16 mouse cellular contexts compared by ENCODE assay signal in the genomic region with DNA sequence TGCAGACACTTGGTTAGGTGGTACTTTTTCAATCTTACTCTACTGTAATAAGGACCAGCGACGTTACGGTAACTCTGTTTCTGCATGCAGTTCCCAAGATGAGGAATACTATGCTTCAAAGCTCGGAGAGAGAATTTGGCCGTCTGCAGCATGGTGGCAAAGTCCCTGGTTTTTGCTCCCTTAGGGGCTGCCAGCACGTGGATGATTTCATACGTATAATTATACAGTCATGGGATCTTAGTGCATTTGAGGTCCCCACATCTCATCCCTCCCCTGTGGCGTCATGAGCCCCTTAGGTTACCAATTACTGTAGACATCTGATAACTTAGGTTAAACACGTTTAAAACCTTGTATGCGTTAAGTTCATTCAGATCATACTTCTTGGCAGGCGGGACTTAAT. TPM values are rescaled to one million over a fixed set of nuclear protein-coding genes. Genes with fewer than 3 reads are reported as not detected.
DNase-seq lines count a peak whose midpoint lies in the region; ATAC-seq lines count a peak whose summit lies in the region.
"Had no signal": no experiment of that assay in that cellular context is flagged by ENCODE, and none has a peak within 500 bp of the region (broad histone marks: within the 10 kb centered on the region; RNA-seq: fewer than 3 reads in every experiment).

No protein-coding gene starts in this region.

- H3K9me3 ChIP-seq in embryonic facial prominence, embryonic 13.5 days = no peaks in the 10 kb centered on the region
- H3K9me3 ChIP-seq in embryonic facial prominence, embryonic 10.5 days = no peaks in the 10 kb centered on the region
- H3K9me3 ChIP-seq in hindbrain, embryonic 14.5 days (ENCODE audit: control insufficient read depth, low read length) = no peaks in the 10 kb centered on the region
- no peaks in the 10 kb centered on the region for H3K9me3 ChIP-seq in hindbrain, embryonic 10.5 days
- H3K9me3 ChIP-seq in neural tube, embryonic 11.5 days (ENCODE audit: control insufficient read depth, low read length) = no peaks in the 10 kb centered on the region
- no peaks in the 10 kb centered on the region for H3K9me3 ChIP-seq in neural tube, embryonic 15.5 days (replicated peaks)
- H3K9me3 ChIP-seq: forebrain, embryonic 13.5 days; kidney, embryonic 15.5 days; limb, embryonic 12.5 days; liver, embryonic 13.5 days; lung, embryonic 15.5 days had no signal

- H3K36me3 ChIP-seq in embryonic facial prominence, embryonic 13.5 days = no peaks in the 10 kb centered on the region
- H3K36me3 ChIP-seq in embryonic facial prominence, embryonic 10.5 days (replicated peaks) = no peaks in the 10 kb centered on the region
- H3K36me3 ChIP-seq in hindbrain, embryonic 14.5 days (replicated peaks; ENCODE audit: control insufficient read depth, insufficient read depth) = peaks cover under 1% of the 10 kb centered on the region; the same call in 1 of the 2 replicates
- no peaks in the 10 kb centered on the region for H3K36me3 ChIP-seq in hindbrain, embryonic 10.5 days
- H3K36me3 ChIP-seq in neural tube, embryonic 11.5 days (ENCODE audit: control insufficient read depth, insufficient read depth, low read length) = no peaks in the 10 kb centered on the region
- H3K36me3 ChIP-seq in neural tube, embryonic 15.5 days = peaks cover 4% of the 10 kb centered on the region; the same call in 1 of the 2 replicates
- H3K36me3 ChIP-seq: kidney, embryonic 15.5 days; limb, embryonic 12.5 days; liver, embryonic 13.5 days had no signal

- H3K4me3 ChIP-seq in embryonic facial prominence, embryonic 13.5 days = no peak overlapping the region
- no peak overlapping the region for H3K4me3 ChIP-seq in embryonic facial prominence, embryonic 10.5 days
- peak overlapping the region; percentile 93; the same call in 1 of the 2 replicates for H3K4me3 ChIP-seq in hindbrain, embryonic 14.5 days (replicated peaks; ENCODE audit: low read length)
- no peak overlapping the region for H3K4me3 ChIP-seq in hindbrain, embryonic 10.5 days
- no peak overlapping the region for H3K4me3 ChIP-seq in neural tube, embryonic 11.5 days (ENCODE audit: low read depth, low read length)
- H3K4me3 ChIP-seq in neural tube, embryonic 15.5 days (replicated peaks) = peak overlapping the region; percentile 98; the same call in 1 of the 2 replicates

- H3K4me2 ChIP-seq in embryonic facial prominence, embryonic 13.5 days = peak overlapping the region; percentile 77; the same call in 1 of the 2 replicates
- H3K4me2 ChIP-seq in hindbrain, embryonic 14.5 days (replicated peaks) = peak overlapping the region; percentile 91; the same call in 1 of the 2 replicates
- H3K4me2 ChIP-seq in neural tube, embryonic 11.5 days (ENCODE audit: low read depth) = 0 out of 2 replicates have a peak overlapping the region, but pooled peaks have one; percentile 2
- peak overlapping the region; percentile 76 for H3K4me2 ChIP-seq in neural tube, embryonic 15.5 days

- 66% methylated on average over 11 of the region's 11 CpGs for WGBS in embryonic facial prominence, embryonic 13.5 days
- WGBS in embryonic facial prominence, embryonic 10.5 days = 85% methylated on average over 11 of the region's 11 CpGs
- 87% methylated on average over 11 of the region's 11 CpGs for WGBS in hindbrain, embryonic 14.5 days
- 91% methylated on average over 11 of the region's 11 CpGs for WGBS in hindbrain, embryonic 10.5 days
- 90% methylated on average over 11 of the region's 11 CpGs for WGBS in neural tube, embryonic 11.5 days
- WGBS in neural tube, embryonic 15.5 days = 88% methylated on average over 11 of the region's 11 CpGs

- no peak overlapping the region for H3K9ac ChIP-seq in embryonic facial prominence, embryonic 13.5 days
- no peak overlapping the region for H3K9ac ChIP-seq in hindbrain, embryonic 14.5 days
- no peak overlapping the region for H3K9ac ChIP-seq in neural tube, embryonic 11.5 days (ENCODE audit: low read length)
- no peak overlapping the region for H3K9ac ChIP-seq in neural tube, embryonic 15.5 days (replicated peaks)
- H3K9ac ChIP-seq: kidney, embryonic 15.5 days; limb, embryonic 12.5 days; lung, embryonic 15.5 days had no signal

- no peak for DNase-seq in embryonic facial prominence, embryonic 10.5 days (ENCODE audit: low spot score)
- DNase-seq in hindbrain, embryonic 14.5 days (ENCODE audit: low spot score) = no peak
- DNase-seq in hindbrain, embryonic 10.5 days (ENCODE audit: low spot score) = no peak
- no peak for DNase-seq in neural tube, embryonic 11.5 days (ENCODE audit: low spot score)
- DNase-seq in neural tube, embryonic 10.5 days (ENCODE audit: extremely low spot score, low spot score) = no peak
- no peak for DNase-seq in frontal cortex, postnatal 25 days (ENCODE audit: low spot score in 2 of 2)
- DNase-seq: adrenal gland, adult 8-10 months; liver, embryonic 13.5 days; spleen, adult 18-20 months; thymus, adult 18-20 months had no signal

- no peak for ATAC-seq in embryonic facial prominence, embryonic 13.5 days (ENCODE audit: insufficient number of reproducible peaks, insufficient read depth, low FRiP score, low TSS enrichment, low read depth)
- ATAC-seq in hindbrain, embryonic 14.5 days (ENCODE audit: low FRiP score) = no peak
- ATAC-seq in neural tube, embryonic 11.5 days (ENCODE audit: insufficient read depth, low FRiP score, low TSS enrichment) = no peak
- ATAC-seq in neural tube, embryonic 15.5 days (ENCODE audit: low FRiP score) = no peak
- ATAC-seq: forebrain, embryonic 13.5 days had no signal

- peaks cover 19% of the 10 kb centered on the region for H3K4me1 ChIP-seq in embryonic facial prominence, embryonic 13.5 days
- peaks cover 33% of the 10 kb centered on the region for H3K4me1 ChIP-seq in embryonic facial prominence, embryonic 10.5 days
- H3K4me1 ChIP-seq in hindbrain, embryonic 14.5 days (replicated peaks; ENCODE audit: control insufficient read depth, insufficient read depth, low read length) = peaks cover 16% of the 10 kb centered on the region
- H3K4me1 ChIP-seq in hindbrain, embryonic 10.5 days (replicated peaks) = peaks cover 17% of the 10 kb centered on the region
- H3K4me1 ChIP-seq in neural tube, embryonic 11.5 days (ENCODE audit: control insufficient read depth, insufficient read depth, low read length) = peaks cover 2% of the 10 kb centered on the region; the same call in 1 of the 2 replicates
- H3K4me1 ChIP-seq in neural tube, embryonic 15.5 days = peaks cover 31% of the 10 kb centered on the region

- H3K27ac ChIP-seq in embryonic facial prominence, embryonic 13.5 days = no peak overlapping the region
- no peak overlapping the region for H3K27ac ChIP-seq in embryonic facial prominence, embryonic 10.5 days (replicated peaks)
- H3K27ac ChIP-seq in hindbrain, embryonic 14.5 days = no peak overlapping the region
- no peak overlapping the region for H3K27ac ChIP-seq in hindbrain, embryonic 10.5 days
- no peak overlapping the region for H3K27ac ChIP-seq in neural tube, embryonic 11.5 days (ENCODE audit: low read depth, low read length)
- no peak overlapping the region for H3K27ac ChIP-seq in neural tube, embryonic 15.5 days (replicated peaks)
- H3K27ac ChIP-seq: forebrain, embryonic 13.5 days; kidney, embryonic 15.5 days; limb, embryonic 12.5 days; liver, embryonic 13.5 days; lung, embryonic 15.5 days had no signal

- H3K27me3 ChIP-seq in embryonic facial prominence, embryonic 13.5 days = no peaks in the 10 kb centered on the region
- no peaks in the 10 kb centered on the region for H3K27me3 ChIP-seq in embryonic facial prominence, embryonic 10.5 days (replicated peaks; ENCODE audit: low read depth, poor library complexity, severe bottlenecking)
- no peaks in the 10 kb centered on the region for H3K27me3 ChIP-seq in hindbrain, embryonic 14.5 days (ENCODE audit: control insufficient read depth, insufficient read depth, low read length)
- H3K27me3 ChIP-seq in hindbrain, embryonic 10.5 days (ENCODE audit: insufficient read depth, poor library complexity, severe bottlenecking) = no peaks in the 10 kb centered on the region
- no peaks in the 10 kb centered on the region for H3K27me3 ChIP-seq in neural tube, embryonic 11.5 days (ENCODE audit: control insufficient read depth, insufficient read depth, low read length)
- no peaks in the 10 kb centered on the region for H3K27me3 ChIP-seq in neural tube, embryonic 15.5 days (replicated peaks)
- H3K27me3 ChIP-seq: forebrain, embryonic 13.5 days; kidney, embryonic 15.5 days; limb, embryonic 12.5 days; liver, embryonic 13.5 days; lung, embryonic 15.5 days had no signal

RNA-seq across cellular contexts. Expression of gene Prepl, which starts 1.6 kb away (rescaled TPM):
- polyA plus RNA-seq in embryonic facial prominence, embryonic 13.5 days (2015; fragmentation: Nextera tagmentation; extraction: Ambion mirVana) = 26.0 and 28.5 TPM in 2 replicates
- polyA plus RNA-seq in embryonic facial prominence, embryonic 10.5 days (2016; fragmentation: Nextera tagmentation; extraction: Ambion mirVana) = 32.0 and 32.4 TPM in 2 replicates
- 161 and 200 TPM in 2 replicates for polyA plus RNA-seq in hindbrain, embryonic 14.5 days (2014; fragmentation: Nextera tagmentation; extraction: Ambion mirVana)
- 32.1 and 42.3 TPM in 2 replicates for polyA plus RNA-seq in hindbrain, embryonic 10.5 days (2016; fragmentation: Nextera tagmentation; extraction: Ambion mirVana)
- 67.7 and 75.6 TPM in 2 replicates for polyA plus RNA-seq in neural tube, embryonic 11.5 days (2014; fragmentation: Nextera tagmentation; extraction: Ambion mirVana)
- 126 and 135 TPM in 2 replicates for polyA plus RNA-seq in neural tube, embryonic 15.5 days (2015; fragmentation: Nextera tagmentation; extraction: Ambion mirVana)

RNA-seq across cellular contexts. Expression of gene Camkmt, which starts 2.0 kb away (rescaled TPM):
- polyA plus RNA-seq in embryonic facial prominence, embryonic 13.5 days (2015; fragmentation: Nextera tagmentation; extraction: Ambion mirVana) = 16.3 and 16.4 TPM in 2 replicates
- 13.2 and 14.2 TPM in 2 replicates for polyA plus RNA-seq in embryonic facial prominence, embryonic 10.5 days (2016; fragmentation: Nextera tagmentation; extraction: Ambion mirVana)
- 20.4 and 23.6 TPM in 2 replicates for polyA plus RNA-seq in hindbrain, embryonic 14.5 days (2014; fragmentation: Nextera tagmentation; extraction: Ambion mirVana)
- 13.6 and 14.1 TPM in 2 replicates for polyA plus RNA-seq in hindbrain, embryonic 10.5 days (2016; fragmentation: Nextera tagmentation; extraction: Ambion mirVana)
- 11.3 and 12.1 TPM in 2 replicates for polyA plus RNA-seq in neural tube, embryonic 11.5 days (2014; fragmentation: Nextera tagmentation; extraction: Ambion mirVana)
- 19.7 and 22.4 TPM in 2 replicates for polyA plus RNA-seq in neural tube, embryonic 15.5 days (2015; fragmentation: Nextera tagmentation; extraction: Ambion mirVana)

Comparison
In these comparisons a context has a peak if more than half of its experiments do, and no peak if none do; other contexts are left out.
1. H3K4me3 ChIP-seq: peak in hindbrain, embryonic 14.5 days (single experiment) and neural tube, embryonic 15.5 days (single experiment); none in embryonic facial prominence, embryonic 13.5 days (single experiment), embryonic facial prominence, embryonic 10.5 days (single experiment), hindbrain, embryonic 10.5 days (single experiment) and neural tube, embryonic 11.5 days (single experiment).
2. H3K4me2 ChIP-seq: peak in every context shown above with its lines; median percentile 91 in hindbrain, embryonic 14.5 days; 77 in embryonic facial prominence, embryonic 13.5 days; 76 in neural tube, embryonic 15.5 days; 2 in neural tube, embryonic 11.5 days.